Mouse (Mus musculus) C2C12 (cell line): ENCODE results near the gene Pkn1.

Experiments
- CEBPB ChIP-seq: IDR thresholded peaks from one replicate; pipeline ENCODE4 v1.6.1; 2011; ENCODE audit warnings: low read depth, mild to moderate bottlenecking, control low read depth, moderate library complexity
- CTCF ChIP-seq: IDR thresholded peaks from one replicate; pipeline ENCODE4 v1.5.1; 2011; ENCODE audit not compliant: control insufficient read depth, insufficient read depth, insufficient read length
- MAX ChIP-seq: IDR thresholded peaks from one replicate; pipeline ENCODE4 v1.6.1; 2011; ENCODE audit warnings: mild to moderate bottlenecking, control low read depth
- USF1 ChIP-seq: IDR thresholded peaks from one replicate; pipeline ENCODE4 v1.6.1; 2011; ENCODE audit warnings: low read depth, mild to moderate bottlenecking, control low read depth, moderate library complexity

DNA sequence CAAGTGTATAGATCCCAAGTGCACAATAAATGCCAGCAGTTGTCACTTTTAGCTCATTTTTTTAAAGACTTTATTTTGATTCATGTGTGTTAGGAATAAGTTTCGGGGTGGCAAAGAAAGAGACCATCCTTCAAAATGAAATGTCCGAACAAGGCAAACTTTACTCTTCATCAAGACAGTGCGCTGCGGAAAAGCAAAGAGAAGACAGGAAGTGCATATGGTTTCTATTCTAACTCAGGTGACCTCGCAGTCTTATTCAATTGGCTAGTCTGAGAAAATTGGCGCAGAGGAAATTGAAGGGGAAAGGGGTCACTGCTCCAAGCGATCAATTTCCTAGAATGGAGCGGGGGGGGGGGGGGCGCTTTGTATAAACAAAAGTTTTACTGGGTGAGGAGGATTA, 587 bp upstream of the Pkn1 start:
- TF ChIP-seq CTCF (no peak), USF1 (no peak), MAX (no peak), CEBPB (no peak)
